Mouse (Mus musculus): ENCODE measurements at regions not wholly inside any gene's neighbourhood (a gene's known extent, or its start where the extent isn't known, plus 50 kb on each side); places are given as distances from the start of the nearest gene placed in this dataset.

GRCm38 (mm10) chr1:125307223-125307622, 128.3 kb downstream of the Actr3 start:
- Histone ChIP-seq H3K4me1 (replicated peaks; ENCODE audit: control insufficient read depth, insufficient read depth, low read length) (no peaks in the 10 kb centered on the region), H3K4me3 (ENCODE audit: low read depth, low read length) (no peak overlapping the region), H3K27ac (ENCODE audit: low read depth, low read length) (no peak overlapping the region), H3K9ac (ENCODE audit: low read depth, low read length) (no peak overlapping the region), H3K27me3 (replicated peaks; ENCODE audit: control insufficient read depth, insufficient read depth, low read length) (no peaks in the 10 kb centered on the region), H3K9me3 (ENCODE audit: control insufficient read depth) (no peaks in the 10 kb centered on the region), H3K4me2 (replicated peaks; ENCODE audit: low read depth) (no peak overlapping the region), H3K36me3 (ENCODE audit: control insufficient read depth, insufficient read depth) (no peaks in the 10 kb centered on the region)
- 73% methylated on average over 3 of the region's 3 CpGs for WGBS
- no peak for TF ChIP-seq CTCF (IDR thresholded peaks at IDR 0.05; ENCODE audit: low read depth)
- no peak for ATAC-seq

GRCm38 (mm10) chr1:125298520-125299090, 136.9 kb downstream of the Actr3 start:
- Histone ChIP-seq H3K4me1 (replicated peaks; ENCODE audit: control insufficient read depth, insufficient read depth, low read length) (no peaks in the 10 kb centered on the region), H3K27ac (ENCODE audit: low read depth, low read length) (no peak overlapping the region), H3K4me3 (ENCODE audit: low read depth, low read length) (no peak overlapping the region), H3K9me3 (ENCODE audit: control insufficient read depth) (no peaks in the 10 kb centered on the region), H3K27me3 (replicated peaks; ENCODE audit: control insufficient read depth, insufficient read depth, low read length) (no peaks in the 10 kb centered on the region), H3K9ac (ENCODE audit: low read depth, low read length) (no peak overlapping the region), H3K36me3 (ENCODE audit: control insufficient read depth, insufficient read depth) (no peaks in the 10 kb centered on the region), H3K4me2 (replicated peaks; ENCODE audit: low read depth) (no peak overlapping the region)
- 80% methylated on average over 5 of the region's 5 CpGs for WGBS
- ATAC-seq = no peak
- TF ChIP-seq CTCF (IDR thresholded peaks at IDR 0.05; ENCODE audit: low read depth) = no peak

GRCm38 (mm10) chr1:125295646-125296045, 139.9 kb downstream of the Actr3 start:
- Histone ChIP-seq H3K9me3 (ENCODE audit: control insufficient read depth) (no peaks in the 10 kb centered on the region), H3K36me3 (ENCODE audit: control insufficient read depth, insufficient read depth) (no peaks in the 10 kb centered on the region), H3K27me3 (replicated peaks; ENCODE audit: control insufficient read depth, insufficient read depth, low read length) (no peaks in the 10 kb centered on the region), H3K4me1 (replicated peaks; ENCODE audit: control insufficient read depth, insufficient read depth, low read length) (no peaks in the 10 kb centered on the region), H3K9ac (ENCODE audit: low read depth, low read length) (no peak overlapping the region), H3K27ac (ENCODE audit: low read depth, low read length) (no peak overlapping the region), H3K4me2 (replicated peaks; ENCODE audit: low read depth) (no peak overlapping the region), H3K4me3 (ENCODE audit: low read depth, low read length) (no peak overlapping the region)
- no peak for ATAC-seq
- 81% methylated on average over 3 of the region's 3 CpGs for WGBS
- TF ChIP-seq CTCF (IDR thresholded peaks at IDR 0.05; ENCODE audit: low read depth) = no peak

- no peaks in the 10 kb centered on the region for H3K36me3 ChIP-seq (ENCODE audit: control insufficient read depth, insufficient read depth)
- H3K27ac ChIP-seq (ENCODE audit: low read depth, low read length) = no peak overlapping the region
- no peak overlapping the region for H3K4me3 ChIP-seq (ENCODE audit: low read depth, low read length)
- no peaks in the 10 kb centered on the region for H3K27me3 ChIP-seq (replicated peaks; ENCODE audit: control insufficient read depth, insufficient read depth, low read length)
- H3K4me1 ChIP-seq (replicated peaks; ENCODE audit: control insufficient read depth, insufficient read depth, low read length) = no peaks in the 10 kb centered on the region
- no peak for ATAC-seq
- 92% methylated on average over 12 of the region's 12 CpGs for WGBS
- no peak for TF ChIP-seq CTCF (IDR thresholded peaks at IDR 0.05; ENCODE audit: low read depth)
- no peak overlapping the region for H3K4me2 ChIP-seq (replicated peaks; ENCODE audit: low read depth)
- H3K9me3 ChIP-seq (ENCODE audit: control insufficient read depth) = no peaks in the 10 kb centered on the region
- no peak overlapping the region for H3K9ac ChIP-seq (ENCODE audit: low read depth, low read length)
These were observed 145.1 kb downstream of the Actr3 start for GRCm38 (mm10) chr1:125290320-125291021.

- 53% methylated on average over 2 of the region's 2 CpGs for WGBS
- H3K4me1 ChIP-seq (replicated peaks; ENCODE audit: control insufficient read depth, insufficient read depth, low read length) = no peaks in the 10 kb centered on the region
- TF ChIP-seq CTCF (IDR thresholded peaks at IDR 0.05; ENCODE audit: low read depth) = no peak
- no peak for ATAC-seq
- no peak overlapping the region for H3K27ac ChIP-seq (ENCODE audit: low read depth, low read length)
- no peak overlapping the region for H3K4me2 ChIP-seq (replicated peaks; ENCODE audit: low read depth)
- H3K4me3 ChIP-seq (ENCODE audit: low read depth, low read length) = no peak overlapping the region
- H3K9ac ChIP-seq (ENCODE audit: low read depth, low read length) = no peak overlapping the region
- no peaks in the 10 kb centered on the region for H3K36me3 ChIP-seq (ENCODE audit: control insufficient read depth, insufficient read depth)
- H3K27me3 ChIP-seq (replicated peaks; ENCODE audit: control insufficient read depth, insufficient read depth, low read length) = no peaks in the 10 kb centered on the region
- H3K9me3 ChIP-seq (ENCODE audit: control insufficient read depth) = no peaks in the 10 kb centered on the region
These were observed 149.2 kb downstream of the Actr3 start for GRCm38 (mm10) chr1:125286347-125286746.

GRCm38 (mm10) chr1:125284693-125285092, 150.8 kb downstream of the Actr3 start:
- Histone ChIP-seq H3K27ac (ENCODE audit: low read depth, low read length) (no peak overlapping the region), H3K36me3 (ENCODE audit: control insufficient read depth, insufficient read depth) (no peaks in the 10 kb centered on the region), H3K4me1 (replicated peaks; ENCODE audit: control insufficient read depth, insufficient read depth, low read length) (no peaks in the 10 kb centered on the region), H3K9ac (ENCODE audit: low read depth, low read length) (no peak overlapping the region), H3K9me3 (ENCODE audit: control insufficient read depth) (no peaks in the 10 kb centered on the region), H3K4me2 (replicated peaks; ENCODE audit: low read depth) (no peak overlapping the region), H3K4me3 (ENCODE audit: low read depth, low read length) (no peak overlapping the region), H3K27me3 (replicated peaks; ENCODE audit: control insufficient read depth, insufficient read depth, low read length) (no peaks in the 10 kb centered on the region)
- no peak for ATAC-seq
- TF ChIP-seq CTCF (IDR thresholded peaks at IDR 0.05; ENCODE audit: low read depth) = no peak
- WGBS = 75% methylated on average over 2 of the region's 2 CpGs
